Mouse (Mus musculus) G1E-ER4 (cell line): Measurements from ENCODE around the gene Tmprss15. TPM values are rescaled to one million over a fixed set of nuclear protein-coding genes. Genes with fewer than 3 reads are reported as not detected.

Source experiments
- GATA1 ChIP-seq: IDR thresholded peaks from one replicate; pipeline ENCODE4 v1.8.0; 2012; ENCODE audit warnings: low read length, inconsistent platforms
- polyA plus RNA-seq: library from polyadenylated mRNA; stranded (reverse); fragments of >175 nt; gene quantifications from 2 replicates; pipeline ENCODE4 v1.2.3, GENCODE M21; 2012

Tmprss15 gene
- polyA plus RNA-seq, 1 experiment = not detected

GRCm38 (mm10) chr16:78937755-78938154, 153.1 kb downstream of the Tmprss15 start:
- TF ChIP-seq GATA1 = no peak

- TF ChIP-seq GATA1 = no peak
These were observed 156.6 kb downstream of the Tmprss15 start for GRCm38 (mm10) chr16:78934298-78934697.

GRCm38 (mm10) chr16:78931287-78932025, 159.4 kb downstream of the Tmprss15 start:
- TF ChIP-seq GATA1 = no peak

- TF ChIP-seq GATA1 = no peak
These were observed 160.3 kb downstream of the Tmprss15 start, which contains the start of gene Chodl for GRCm38 (mm10) chr16:78930382-78931286. Gene Chodl (plus strand): TSS chr16:78930948.

- TF ChIP-seq GATA1 = no peak
These were observed 168.3 kb downstream of the Tmprss15 start for GRCm38 (mm10) chr16:78922644-78923043.

Other genes with a start within 250 kb of the Tmprss15 start
- gene Chodl, start 160.1 kb downstream of the Tmprss15 start, polyA plus RNA-seq = not detected in 2 replicates